Mouse (Mus musculus): ENCODE data around the gene P3h2. TPM values are rescaled to one million over a fixed set of nuclear protein-coding genes. Genes with fewer than 3 reads are reported as not detected.

P3h2 gene
- total RNA-seq, 2 experiments from 2014 or later = 3.7 to 3.8 TPM

GRCm38 (mm10) chr16:25979037-25979436, 126.5 kb downstream of the P3h2 start:
- peak in 1 of 2 experiments; percentile 20 for DNase-seq

- DNase-seq = no peak
Observed at GRCm38 (mm10) chr16:25977210-25977609, 128.4 kb downstream of the P3h2 start.

GRCm38 (mm10) chr16:25971285-25971684, 134.3 kb downstream of the P3h2 start:
- no peak for DNase-seq

- no peak for DNase-seq
Observed at GRCm38 (mm10) chr16:25970720-25971119, 134.9 kb downstream of the P3h2 start.

- no peak for DNase-seq
Observed at GRCm38 (mm10) chr16:25970193-25970592, 135.4 kb downstream of the P3h2 start.

GRCm38 (mm10) chr16:25967297-25967696, 138.3 kb downstream of the P3h2 start:
- peak; percentile 59 to 84 for DNase-seq

GRCm38 (mm10) chr16:25963856-25964255, 141.7 kb downstream of the P3h2 start:
- peak; percentile 44 to 83 for DNase-seq

- DNase-seq = no peak
Observed at GRCm38 (mm10) chr16:25960345-25960744, 145.2 kb downstream of the P3h2 start.

- no peak for DNase-seq
Observed at GRCm38 (mm10) chr16:25959929-25960328, 145.7 kb downstream of the P3h2 start.

- DNase-seq = peak in 1 of 2 experiments; percentile 32
Observed at GRCm38 (mm10) chr16:25958650-25959238, 146.8 kb downstream of the P3h2 start.

GRCm38 (mm10) chr16:25958213-25958612, 147.4 kb downstream of the P3h2 start:
- DNase-seq = no peak

GRCm38 (mm10) chr16:25956831-25957230, 148.8 kb downstream of the P3h2 start:
- no peak for DNase-seq

- no peak for DNase-seq
Observed at GRCm38 (mm10) chr16:25954614-25955013, 151.0 kb downstream of the P3h2 start.

GRCm38 (mm10) chr16:25953359-25953758, 152.2 kb downstream of the P3h2 start:
- no peak for DNase-seq

GRCm38 (mm10) chr16:25952005-25952404, 153.6 kb downstream of the P3h2 start:
- peak; percentile 20 to 64 for DNase-seq

- DNase-seq = no peak
Observed at GRCm38 (mm10) chr16:25948067-25948466, 157.5 kb downstream of the P3h2 start.

GRCm38 (mm10) chr16:25945151-25945955, 160.2 kb downstream of the P3h2 start:
- peak; percentile 70 to 74 for DNase-seq

- no peak for DNase-seq
Observed at GRCm38 (mm10) chr16:25942261-25942660, 163.3 kb downstream of the P3h2 start.

- no peak for DNase-seq
Observed at GRCm38 (mm10) chr16:25934181-25934580, 171.4 kb downstream of the P3h2 start.

- no peak for DNase-seq
Observed at GRCm38 (mm10) chr16:25912185-25912584, 193.4 kb downstream of the P3h2 start.
